Mouse (Mus musculus) E14TG2a.4 (cell line): ENCODE data around the gene Kng2.
"Not testable (repeated sequence)": the region's sequence is repeated elsewhere in the genome, so short reads cannot be mapped to it uniquely, and the experiment has no call there.

Experiments
- CTCF ChIP-seq: conservative IDR thresholded peaks from 2 replicates; pipeline ENCODE4 v1.5.1; 2014; ENCODE audit warnings: low read length
- NANOG ChIP-seq: IDR thresholded peaks from 2 replicates; pipeline ENCODE4 v1.6.1; 2014; ENCODE audit warnings: borderline replicate concordance, low read length, mixed read lengths

GRCm38 (mm10) chr16:23057668-23058447 lies 28.6 kb upstream of the Kng2 start, which contains the start of gene Kng1:
- TF ChIP-seq CTCF, NANOG: not testable (repeated sequence)
